Mouse (Mus musculus) stomach, embryonic 14.5 days (tissue): Measurements from ENCODE around the gene Olfr1393. TPM values are rescaled to one million over a fixed set of nuclear protein-coding genes. Genes with fewer than 3 reads are reported as not detected.

ENCODE experiments used
- ATAC-seq: fragments of 200-750 bp; cut with Nextera tagmentation; 2 replicates; pipeline ENCODE4 v1.8.0; 2017; ENCODE audit warnings: low read depth, moderate TSS enrichment; ENCODE audit not compliant: insufficient number of reproducible peaks, insufficient read depth, low FRiP score
- H3K27ac ChIP-seq: fragments of 300-500 bp; sonication (generic); 2 replicates; pipeline ENCODE4 v1.5.1; 2014; ENCODE audit warnings: mild to moderate bottlenecking, low read length, moderate library complexity, mixed read lengths
- H3K27me3 ChIP-seq: fragments of 300-500 bp; sonication (generic); 2 replicates; pipeline ENCODE4 v1.6.1; 2014; ENCODE audit warnings: low read length, control low read depth, mixed read lengths; ENCODE audit not compliant: control insufficient read depth, insufficient read depth
- H3K36me3 ChIP-seq: fragments of 300-500 bp; sonication (generic); 2 replicates; pipeline ENCODE4 v1.6.1; 2014; ENCODE audit warnings: mild to moderate bottlenecking, control low read depth, low read length, moderate library complexity, mixed read lengths; ENCODE audit not compliant: control insufficient read depth, insufficient read depth
- H3K4me1 ChIP-seq: fragments of 300-500 bp; sonication (generic); 2 replicates; pipeline ENCODE4 v1.6.1; 2014; ENCODE audit warnings: low read length, control low read depth, mixed read lengths; ENCODE audit not compliant: control insufficient read depth, insufficient read depth
- H3K4me2 ChIP-seq: fragments of 300-500 bp; sonication (generic); replicated peaks from 2 replicates; pipeline ENCODE4 v1.6.1; 2014; ENCODE audit warnings: low read depth, low read length, control low read depth
- H3K4me3 ChIP-seq: fragments of 300-500 bp; sonication (generic); 2 replicates; pipeline ENCODE4 v1.5.1; 2014; ENCODE audit warnings: low read depth, low read length, control low read depth
- H3K9ac ChIP-seq: fragments of 300-500 bp; sonication (generic); replicated peaks from 2 replicates; pipeline ENCODE4 v1.6.1; 2014; ENCODE audit warnings: low read depth, mild to moderate bottlenecking, control low read depth, low read length, moderate library complexity, mixed read lengths
- H3K9me3 ChIP-seq: fragments of 300-500 bp; sonication (generic); 2 replicates; pipeline ENCODE4 v1.6.1; 2016; ENCODE audit warnings: low read depth, low read length, control low read depth; ENCODE audit not compliant: control insufficient read depth
- WGBS: fragments of 180-500 bp; shearing (Covaris S2); extraction: QIAGEN DNeasy Blood & Tissue Kit; methylation state at CpG from one replicate; pipeline ENCODE4 v1.1.7; 2014; 5-methylcytosine and 5-hydroxymethylcytosine counted together
- polyA plus RNA-seq: library from polyadenylated mRNA; unstranded; fragments of >200 nt; fragmentation: Nextera tagmentation; extraction: Ambion mirVana; gene quantifications from 2 replicates; pipeline ENCODE4 v1.2.1, GENCODE M21; 2014

Gene Olfr1393
- polyA plus RNA-seq, 1 experiment from 2014 or later = not detected

- 60% methylated on average over 2 of the region's 2 CpGs for WGBS
- H3K27me3 ChIP-seq = no peaks in the 10 kb centered on the region
- H3K4me1 ChIP-seq = no peaks in the 10 kb centered on the region
- H3K4me3 ChIP-seq = no peak overlapping the region
- H3K4me2 ChIP-seq = no peak overlapping the region
- ATAC-seq = no peak
- H3K9ac ChIP-seq = no peak overlapping the region
- peaks cover 32% of the 10 kb centered on the region for H3K36me3 ChIP-seq
- H3K9me3 ChIP-seq = no peaks in the 10 kb centered on the region
- no peak overlapping the region for H3K27ac ChIP-seq
Observed at GRCm38 (mm10) chr11:49259296-49259695, 18.8 kb upstream of the Olfr1393 start.

- peaks cover 31% of the 10 kb centered on the region for H3K36me3 ChIP-seq
- H3K9ac ChIP-seq = no peak overlapping the region
- H3K4me2 ChIP-seq = no peak overlapping the region
- no peaks in the 10 kb centered on the region for H3K4me1 ChIP-seq
- 58% methylated on average over 1 of the region's 1 CpGs for WGBS
- no peaks in the 10 kb centered on the region for H3K27me3 ChIP-seq
- no peaks in the 10 kb centered on the region for H3K9me3 ChIP-seq
- H3K27ac ChIP-seq = no peak overlapping the region
- no peak for ATAC-seq
- H3K4me3 ChIP-seq = no peak overlapping the region
Observed at GRCm38 (mm10) chr11:49259829-49260228, 18.3 kb upstream of the Olfr1393 start.

- H3K36me3 ChIP-seq = peaks cover 28% of the 10 kb centered on the region
- ATAC-seq = no peak
- 90% methylated on average over 21 of the region's 21 CpGs for WGBS
Observed at GRCm38 (mm10) chr11:49260598-49261312, 17.3 kb upstream of the Olfr1393 start.

GRCm38 (mm10) chr11:49261313-49261855, 16.7 kb upstream of the Olfr1393 start:
- H3K27me3 ChIP-seq = no peaks in the 10 kb centered on the region
- ATAC-seq = no peak
- no peaks in the 10 kb centered on the region for H3K4me1 ChIP-seq
- no peak overlapping the region for H3K9ac ChIP-seq
- no peak overlapping the region for H3K4me2 ChIP-seq
- WGBS = 95% methylated on average over 14 of the region's 14 CpGs
- H3K27ac ChIP-seq = no peak overlapping the region
- H3K9me3 ChIP-seq = no peaks in the 10 kb centered on the region
- no peak overlapping the region for H3K4me3 ChIP-seq
- peaks cover 28% of the 10 kb centered on the region for H3K36me3 ChIP-seq

More at GRCm38 (mm10) chr11:49260598-49261312, 17.3 kb upstream of the Olfr1393 start:
- H3K4me1 ChIP-seq = no peaks in the 10 kb centered on the region
- H3K9me3 ChIP-seq = no peaks in the 10 kb centered on the region
- H3K27me3 ChIP-seq = no peaks in the 10 kb centered on the region
- no peak overlapping the region for H3K9ac ChIP-seq
- H3K4me2 ChIP-seq = no peak overlapping the region
- no peak overlapping the region for H3K4me3 ChIP-seq
- H3K27ac ChIP-seq = no peak overlapping the region

GRCm38 (mm10) chr11:49262286-49262685, 15.8 kb upstream of the Olfr1393 start:
- Histone ChIP-seq H3K36me3 (peaks cover 28% of the 10 kb centered on the region), H3K27me3 (no peaks in the 10 kb centered on the region), H3K4me1 (no peaks in the 10 kb centered on the region; the same call in 1 of the 2 replicates), H3K9me3 (no peaks in the 10 kb centered on the region), H3K9ac (no peak overlapping the region), H3K4me2 (no peak overlapping the region), H3K4me3 (no peak overlapping the region), H3K27ac (no peak overlapping the region)
- no peak for ATAC-seq
- WGBS = 88% methylated on average over 5 of the region's 5 CpGs

DNA sequence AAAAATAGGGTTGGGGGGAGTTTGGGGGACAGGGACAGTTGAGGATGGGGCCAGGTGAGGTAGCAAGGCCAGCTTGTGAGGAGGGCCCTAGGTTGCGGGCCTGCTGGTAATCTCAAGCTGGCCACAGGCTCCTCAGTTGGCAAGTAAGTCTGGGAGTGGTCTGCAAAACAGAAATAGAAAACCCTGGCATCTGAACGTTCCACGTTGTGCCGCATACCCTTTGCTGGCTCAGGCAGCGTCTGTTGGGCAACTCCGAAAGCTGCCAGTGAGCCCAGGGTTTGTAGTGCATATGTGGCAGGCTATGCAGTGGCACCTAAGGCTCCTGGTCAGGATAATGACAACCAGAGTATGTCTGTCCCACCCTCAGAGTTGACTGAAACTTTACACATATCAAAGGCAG, 15.0 kb upstream of the Olfr1393 start:
- Histone ChIP-seq H3K9me3 (no peaks in the 10 kb centered on the region), H3K4me1 (no peaks in the 10 kb centered on the region; the same call in 1 of the 2 replicates), H3K27ac (no peak overlapping the region), H3K9ac (no peak overlapping the region), H3K4me3 (no peak overlapping the region), H3K36me3 (peaks cover 28% of the 10 kb centered on the region), H3K4me2 (no peak overlapping the region), H3K27me3 (no peaks in the 10 kb centered on the region)
- WGBS = 94% methylated on average over 6 of the region's 6 CpGs
- ATAC-seq = no peak

DNA sequence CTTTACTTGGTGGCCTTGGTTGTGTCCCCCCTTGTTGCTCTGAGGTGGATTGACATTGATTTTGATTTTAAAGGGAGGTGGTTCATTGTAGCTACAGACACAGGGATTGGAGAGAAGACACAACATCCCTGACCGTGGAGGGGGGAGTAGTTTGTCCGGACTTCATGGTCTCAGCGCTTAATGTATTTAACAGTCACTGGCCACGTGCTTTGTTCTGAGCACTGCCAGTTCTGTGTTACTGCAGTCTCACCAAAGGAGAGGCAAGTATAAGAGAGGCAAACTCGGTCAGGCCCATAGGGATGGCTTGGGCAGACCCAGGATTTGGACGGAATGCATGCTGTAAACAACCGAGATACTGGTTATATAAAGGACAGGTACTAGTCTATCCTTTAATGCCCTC, 14.0 kb upstream of the Olfr1393 start:
- H3K27ac ChIP-seq = no peak overlapping the region
- ATAC-seq = no peak
- no peaks in the 10 kb centered on the region; the same call in 1 of the 2 replicates for H3K4me1 ChIP-seq
- 84% methylated on average over 7 of the region's 7 CpGs for WGBS
- no peak overlapping the region for H3K4me2 ChIP-seq
- H3K36me3 ChIP-seq = peaks cover 25% of the 10 kb centered on the region
- H3K9me3 ChIP-seq = no peaks in the 10 kb centered on the region
- H3K4me3 ChIP-seq = no peak overlapping the region
- H3K9ac ChIP-seq = no peak overlapping the region
- H3K27me3 ChIP-seq = no peaks in the 10 kb centered on the region

- Histone ChIP-seq H3K9me3 (no peaks in the 10 kb centered on the region), H3K4me2 (no peak overlapping the region), H3K27ac (no peak overlapping the region), H3K36me3 (peaks cover 25% of the 10 kb centered on the region), H3K27me3 (no peaks in the 10 kb centered on the region), H3K4me3 (no peak overlapping the region), H3K4me1 (no peaks in the 10 kb centered on the region; the same call in 1 of the 2 replicates), H3K9ac (no peak overlapping the region)
- no peak for ATAC-seq
- 74% methylated on average over 11 of the region's 11 CpGs for WGBS
Observed at GRCm38 (mm10) chr11:49264622-49265021, 13.5 kb upstream of the Olfr1393 start.
